Mouse (Mus musculus) layer of hippocampus, adult 2 months (tissue): Measurements from ENCODE around the gene Pcx. TPM values are rescaled to one million over a fixed set of nuclear protein-coding genes. Genes with fewer than 3 reads are reported as not detected.

Experiments used
- DNase-seq, 2 experiments: peaks; one replicate each; pipeline ENCODE4 v3.0.0; 2022; ENCODE audit warnings: low spot score in 2 of 2
- H3K27ac ChIP-seq: fragments of 200-600 bp; 2 replicates; pipeline ENCODE4 v1.8.1; 2022
- H3K4me3 ChIP-seq: fragments of 200-600 bp; 2 replicates; pipeline ENCODE4 v1.8.1; 2022; ENCODE audit warnings: mild to moderate bottlenecking
- CTCF ChIP-seq: fragments of 200-600 bp; conservative IDR thresholded peaks from 2 replicates; pipeline ENCODE4 v1.8.1; 2022; ENCODE audit warnings: antibody characterized with exemption, mild to moderate bottlenecking, moderate library complexity
- microRNA-seq, 2 experiments: library from miRNA; unstranded; fragments of <30 nt; microRNA quantifications; one replicate each; pipeline ENCODE4 v1.2.0; 2021
- total RNA-seq, 2 experiments: library from RNA; stranded (reverse); gene quantifications; 2 replicates each; pipeline ENCODE4 v1.2.3; 2021

The Pcx gene
- total RNA-seq, 2 experiments from 2014 or later = 64.1 to 76.0 TPM

- DNase-seq = peak; percentile 81 to 90
- H3K4me3 ChIP-seq = peak within 1 kb of the TSS; percentile 94
- peak within 1 kb of the TSS; percentile 96 for H3K27ac ChIP-seq
- TF ChIP-seq CTCF = no peak
Observed at GRCm38 (mm10) chr19:4625179-4625828, 115.0 kb downstream of the Pcx start, which contains the start of gene Rce1. Gene Rce1, minus strand, starts transcription at chr19:4625641.

- TF ChIP-seq CTCF = no peak
- peak overlapping the region; percentile 94 for H3K4me3 ChIP-seq
- DNase-seq = no peak
- peak overlapping the region; percentile 96 for H3K27ac ChIP-seq
Observed at GRCm38 (mm10) chr19:4625829-4626535, 115.7 kb downstream of the Pcx start.

- Histone ChIP-seq H3K27ac (peak overlapping the region; percentile 46; the same call in 1 of the 2 replicates), H3K4me3 (no peak overlapping the region)
- peak; percentile 69 to 80 for DNase-seq
- peak; percentile 94 for TF ChIP-seq CTCF
Observed at GRCm38 (mm10) chr19:4628819-4629218, 118.5 kb downstream of the Pcx start.

GRCm38 (mm10) chr19:4635986-4636385 lies 125.7 kb downstream of the Pcx start:
- Histone ChIP-seq H3K27ac (no peak overlapping the region), H3K4me3 (no peak overlapping the region)
- peak; percentile 15; the same call in 1 of the 2 replicates for TF ChIP-seq CTCF
- no peak for DNase-seq

GRCm38 (mm10) chr19:4644271-4644670 lies 134.0 kb downstream of the Pcx start:
- no peak overlapping the region for H3K4me3 ChIP-seq
- TF ChIP-seq CTCF = peak; percentile 82
- peak; percentile 77 to 78 for DNase-seq
- H3K27ac ChIP-seq = peak overlapping the region; percentile 51; the same call in 1 of the 2 replicates

GRCm38 (mm10) chr19:4646917-4647492 lies 136.7 kb downstream of the Pcx start:
- DNase-seq = peak in 1 of 2 experiments; percentile 56
- no peak overlapping the region; the same call in 1 of the 2 replicates for H3K4me3 ChIP-seq
- no peak for TF ChIP-seq CTCF
- H3K27ac ChIP-seq = peak overlapping the region; percentile 67

- no peak for TF ChIP-seq CTCF
- Histone ChIP-seq H3K27ac (no peak overlapping the region), H3K4me3 (no peak overlapping the region)
- no peak for DNase-seq
Observed at GRCm38 (mm10) chr19:4658156-4658555, 147.9 kb downstream of the Pcx start.

GRCm38 (mm10) chr19:4666815-4667214 lies 156.5 kb downstream of the Pcx start:
- H3K27ac ChIP-seq = no peak overlapping the region
- TF ChIP-seq CTCF = peak; percentile 54
- no peak overlapping the region for H3K4me3 ChIP-seq
- DNase-seq = no peak

- no peak for DNase-seq
- no peak overlapping the region for H3K4me3 ChIP-seq
- TF ChIP-seq CTCF = no peak
- no peak overlapping the region for H3K27ac ChIP-seq
Observed at GRCm38 (mm10) chr19:4670776-4671175, 160.5 kb downstream of the Pcx start.

Small RNA genes lying within 50 kb of the gene (microRNA-seq; reads per million reads assigned to microRNA genes)
- gene Mir6986 = 1.3 to 4.1 reads per million in 2 experiments

Other genes with a start within 250 kb of the Pcx start
- gene Ssh3, start 241.3 kb upstream of the Pcx start, total RNA-seq = 10 to 100 TPM; 57.5 to 58.7 TPM
- 10 to 100 TPM; 63.4 to 70.7 TPM for gene Ankrd13d, start 227.3 kb upstream of the Pcx start, total RNA-seq
- 100 to 1,000 TPM; 181 to 201 TPM for gene Grk2, start 204.2 kb upstream of the Pcx start, total RNA-seq
- 10 to 100 TPM; 77.5 to 87.8 TPM for gene Kdm2a, start 112.2 kb upstream of the Pcx start, total RNA-seq
- gene Rhod, start 71.0 kb upstream of the Pcx start, total RNA-seq = 1 to 10 TPM in 1 of 2 experiments, under 1 TPM in 1; 0.82 to 1.0 TPM
- gene Syt12, start 33.0 kb upstream of the Pcx start, total RNA-seq = 10 to 100 TPM; 28.9 to 31.6 TPM
- not detected for gene 2010003K11Rik, start 11.9 kb upstream of the Pcx start, total RNA-seq
- 10 to 100 TPM; 32.8 to 34.6 TPM for gene Lrfn4, start 105.2 kb downstream of the Pcx start, total RNA-seq
- gene Rce1, start 115.2 kb downstream of the Pcx start, total RNA-seq = 10 to 100 TPM; 19.1 to 22.8 TPM
- gene Gm960, start 188.2 kb downstream of the Pcx start, total RNA-seq = 1 to 10 TPM; 1.2 to 2.5 TPM
- 100 to 1,000 TPM; 588 to 591 TPM for gene Sptbn2, start 200.7 kb downstream of the Pcx start, total RNA-seq
- 10 to 100 TPM; 16.8 to 17.9 TPM for gene Rbm4b, start 246.0 kb downstream of the Pcx start, total RNA-seq